In genomic region chr15:101145424-101146099, GRCm38 (mm10) we compare ENCODE assay signal across 8 mouse cellular contexts. TPM values are rescaled to one million over a fixed set of nuclear protein-coding genes. Genes with fewer than 3 reads are reported as not detected.
A peak's percentile ranks its signal among the peaks of the same experiment; 100 is the strongest.
DNase-seq lines count a peak whose midpoint lies in the region; ATAC-seq lines count a peak whose summit lies in the region.

No protein-coding gene starts in this region.

- peak; percentile 91 to 96 for DNase-seq in adrenal gland, adult 18-20 months (ENCODE audit: low spot score in 2 of 2)
- DNase-seq in embryo, embryonic 10.5 days (ENCODE audit: low spot score) = peak; percentile 96
- DNase-seq in gastrocnemius, postnatal 14 days = peak; percentile 97
- DNase-seq in left cerebral cortex, postnatal 10 days (ENCODE audit: extremely low spot score in 1 of 2, low spot score in 2 of 2) = peak; percentile 91 to 97
- peak; percentile 95 for DNase-seq in right cerebral cortex, postnatal 10 days (ENCODE audit: low spot score in 2 of 2)
- peak; percentile 98 for DNase-seq in urinary bladder, postnatal 14 days (ENCODE audit: low spot score)

- intact Hi-C loops in gastrocnemius, postnatal 14 days (cut with DNase I; ENCODE audit: low total_unique reads) = no loop called here
- intact Hi-C loops in left cerebral cortex, postnatal 10 days (cut with DNase I) = no loop called here

- peak; percentile 96 for ATAC-seq in inflammation-experienced regulatory T-cells, adult 6 months
- peak; percentile 89 for ATAC-seq in megakaryocyte progenitor cell, adult 5-6 weeks (replicated peaks; ENCODE audit: poor library complexity)

RNA-seq across cellular contexts. Expression of gene Acvrl1, which starts 17.2 kb away (rescaled TPM):
- 10 to 100 TPM; 19.1 to 26.1 TPM for total RNA-seq in adrenal gland, adult 18-20 months (2021)
- total RNA-seq in gastrocnemius, postnatal 14 days (2021) = 10 to 100 TPM; 12.9 to 15.0 TPM
- 1 to 10 TPM in 1 of 3 experiments, under 1 TPM in 1, not detected in 1; 0.86 to 1.9 TPM for polyA plus RNA-seq in inflammation-experienced regulatory T-cells, adult 6 months (2017; shearing (Covaris generic))
- total RNA-seq in left cerebral cortex, postnatal 10 days (2021) = 10 to 100 TPM; 13.1 TPM
- total RNA-seq in megakaryocyte progenitor cell, adult 5-6 weeks (2015) = 0.27 and 1.1 TPM in 2 replicates
- total RNA-seq in megakaryocyte progenitor cell, adult 5-6 weeks (2017) = 1.6 and 1.7 TPM in 2 replicates

RNA-seq across cellular contexts. Expression of gene Acvr1b, which starts 28.3 kb away (rescaled TPM):
- 1 to 10 TPM; 5.8 to 5.9 TPM for total RNA-seq in adrenal gland, adult 18-20 months (2021)
- total RNA-seq in gastrocnemius, postnatal 14 days (2021) = 10 to 100 TPM; 21.8 to 29.9 TPM
- 1 to 10 TPM in 2 of 3 experiments, under 1 TPM in 1; 0.53 to 4.0 (median 3.6) TPM for polyA plus RNA-seq in inflammation-experienced regulatory T-cells, adult 6 months (2017; shearing (Covaris generic))
- 100 to 1,000 TPM; 110 to 113 TPM for total RNA-seq in left cerebral cortex, postnatal 10 days (2021)
- 3.4 and 4.8 TPM in 2 replicates for total RNA-seq in megakaryocyte progenitor cell, adult 5-6 weeks (2015)
- total RNA-seq in megakaryocyte progenitor cell, adult 5-6 weeks (2017) = 6.4 and 10.3 TPM in 2 replicates

RNA-seq across cellular contexts. Expression of gene Ankrd33, which starts 30.0 kb away (rescaled TPM):
- total RNA-seq in adrenal gland, adult 18-20 months (2021) = under 1 TPM; 0.42 to 0.70 TPM
- total RNA-seq in gastrocnemius, postnatal 14 days (2021) = not detected
- polyA plus RNA-seq in inflammation-experienced regulatory T-cells, adult 6 months (2017; shearing (Covaris generic)) = not detected
- total RNA-seq in left cerebral cortex, postnatal 10 days (2021) = not detected
- not detected in 2 replicates for total RNA-seq in megakaryocyte progenitor cell, adult 5-6 weeks (2015)
- not detected in 2 replicates for total RNA-seq in megakaryocyte progenitor cell, adult 5-6 weeks (2017)

Comparison
In these comparisons a context has a peak if more than half of its experiments do, and no peak if none do; other contexts are left out.
1. Peak in every context shown above with its lines: DNase-seq and ATAC-seq.
2. RNA of gene Acvrl1, which starts 17.2 kb away (total RNA-seq): 19.1 to 26.1 TPM in adrenal gland, adult 18-20 months, 12.9 to 15.0 TPM in gastrocnemius, postnatal 14 days and 13.1 TPM in left cerebral cortex, postnatal 10 days; 0.27 to 1.7 TPM in megakaryocyte progenitor cell, adult 5-6 weeks; every median in the first group is over 4 times any median in the second.